11 mouse cellular contexts compared by ENCODE assay signal in the genomic region with DNA sequence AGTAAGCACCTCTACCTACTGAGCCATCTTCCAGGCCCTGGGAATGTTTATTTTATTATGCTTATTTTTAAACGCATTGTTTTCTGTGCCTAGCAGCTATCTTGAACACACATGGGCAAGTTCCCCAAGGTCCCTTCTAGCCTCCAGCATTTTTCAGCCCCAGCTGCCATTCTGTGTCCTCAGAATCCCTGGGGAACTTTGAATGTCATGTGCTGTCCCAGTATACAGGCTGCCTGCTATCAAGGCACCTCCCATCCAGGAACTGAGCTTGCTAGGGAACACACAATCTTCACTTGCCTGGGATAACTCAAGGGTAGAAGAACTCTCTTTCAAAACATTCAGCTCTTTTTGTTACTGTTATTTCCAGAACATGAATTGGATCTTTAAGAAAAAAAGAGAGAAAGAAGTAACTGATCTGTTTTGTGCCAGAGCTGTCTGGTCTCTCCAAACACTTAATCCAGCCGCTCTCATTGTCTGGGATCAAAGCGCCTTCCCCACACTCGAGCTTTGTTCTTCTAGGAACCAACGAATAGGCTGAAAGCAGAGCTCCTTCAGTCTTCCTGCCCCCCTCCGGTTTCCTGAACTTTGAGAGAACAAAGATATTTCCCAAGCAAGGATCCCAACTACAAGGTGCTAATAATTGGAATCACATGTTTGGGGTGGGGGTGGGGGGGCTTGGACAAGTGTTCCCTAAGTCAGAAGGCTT.
DNase-seq lines count a peak whose midpoint lies in the region; ATAC-seq and TF ChIP-seq lines count a peak whose summit lies in the region.
"Had no signal": no experiment of that assay in that cellular context is flagged by ENCODE, and none has a peak within 500 bp of the region (broad histone marks: within the 10 kb centered on the region; RNA-seq: fewer than 3 reads in every experiment).

No protein-coding gene starts in this region.

- no peaks in the 10 kb centered on the region for H3K9me3 ChIP-seq in forebrain, embryonic 14.5 days (replicated peaks; ENCODE audit: control insufficient read depth, low read length)
- H3K9me3 ChIP-seq in forebrain, embryonic 13.5 days (replicated peaks), result no peaks in the 10 kb centered on the region
- no peaks in the 10 kb centered on the region for H3K9me3 ChIP-seq in midbrain, embryonic 10.5 days (replicated peaks)
- no peaks in the 10 kb centered on the region for H3K9me3 ChIP-seq in midbrain, postnatal 0 days (ENCODE audit: low read length)
- H3K9me3 ChIP-seq in hindbrain, embryonic 13.5 days, result no peaks in the 10 kb centered on the region
- no peaks in the 10 kb centered on the region for H3K9me3 ChIP-seq in neural tube, embryonic 14.5 days (ENCODE audit: control insufficient read depth, low read length)
- H3K9me3 ChIP-seq: hindbrain, embryonic 15.5 days had no signal

- H3K4me1 ChIP-seq in forebrain, embryonic 14.5 days (ENCODE audit: control insufficient read depth, insufficient read depth, low read length), result no peaks in the 10 kb centered on the region
- H3K4me1 ChIP-seq in forebrain, embryonic 13.5 days, result peaks cover 5% of the 10 kb centered on the region; the same call in 1 of the 2 replicates
- H3K4me1 ChIP-seq in midbrain, embryonic 10.5 days, result peaks cover 21% of the 10 kb centered on the region
- no peaks in the 10 kb centered on the region for H3K4me1 ChIP-seq in midbrain, postnatal 0 days (ENCODE audit: insufficient read depth, low read length)
- peaks cover 6% of the 10 kb centered on the region for H3K4me1 ChIP-seq in hindbrain, embryonic 13.5 days (replicated peaks)
- H3K4me1 ChIP-seq in neural tube, embryonic 14.5 days (ENCODE audit: control insufficient read depth, insufficient read depth, low read length), result no peaks in the 10 kb centered on the region
- H3K4me1 ChIP-seq: hindbrain, embryonic 15.5 days had no signal

- H3K27ac ChIP-seq in forebrain, embryonic 14.5 days (ENCODE audit: low read depth, low read length), result no peak overlapping the region
- H3K27ac ChIP-seq in forebrain, embryonic 13.5 days, result no peak overlapping the region
- peak overlapping the region; percentile 28 for H3K27ac ChIP-seq in midbrain, embryonic 10.5 days (replicated peaks)
- H3K27ac ChIP-seq in midbrain, postnatal 0 days (ENCODE audit: low read depth, low read length), result no peak overlapping the region
- no peak overlapping the region for H3K27ac ChIP-seq in hindbrain, embryonic 13.5 days
- H3K27ac ChIP-seq in neural tube, embryonic 14.5 days (ENCODE audit: low read depth, low read length), result no peak overlapping the region
- H3K27ac ChIP-seq: hindbrain, embryonic 15.5 days; stomach, postnatal 0 days had no signal

- 14% methylated on average over 6 of the region's 6 CpGs for WGBS in forebrain, embryonic 14.5 days
- 11% methylated on average over 6 of the region's 6 CpGs for WGBS in forebrain, embryonic 13.5 days
- WGBS in midbrain, embryonic 10.5 days, result 11% methylated on average over 6 of the region's 6 CpGs
- WGBS in midbrain, postnatal 0 days, result 17% methylated on average over 6 of the region's 6 CpGs
- 9% methylated on average over 6 of the region's 6 CpGs for WGBS in hindbrain, embryonic 13.5 days
- 11% methylated on average over 6 of the region's 6 CpGs for WGBS in neural tube, embryonic 14.5 days

- TF ChIP-seq CTCF in midbrain, postnatal 0 days (IDR thresholded peaks at IDR 0.05), result no peak

- H3K4me2 ChIP-seq in forebrain, embryonic 14.5 days (ENCODE audit: low read length), result no peak overlapping the region
- H3K4me2 ChIP-seq in forebrain, embryonic 13.5 days, result no peak overlapping the region
- no peak overlapping the region for H3K4me2 ChIP-seq in midbrain, postnatal 0 days (ENCODE audit: low read depth, low read length, poor library complexity, severe bottlenecking)
- no peak overlapping the region for H3K4me2 ChIP-seq in hindbrain, embryonic 13.5 days
- no peak overlapping the region for H3K4me2 ChIP-seq in neural tube, embryonic 14.5 days (ENCODE audit: low read depth, low read length)
- H3K4me2 ChIP-seq: hindbrain, embryonic 15.5 days had no signal

- H3K27me3 ChIP-seq in forebrain, embryonic 14.5 days (replicated peaks; ENCODE audit: control insufficient read depth, insufficient read depth, low read length), result 0 out of 2 replicates have a peak, but pooled peaks cover 2% of the 10 kb centered on the region
- peaks cover 27% of the 10 kb centered on the region; the same call in 1 of the 2 replicates for H3K27me3 ChIP-seq in forebrain, embryonic 13.5 days
- H3K27me3 ChIP-seq in midbrain, embryonic 10.5 days (ENCODE audit: low read depth, poor library complexity, severe bottlenecking), result peaks cover 42% of the 10 kb centered on the region
- H3K27me3 ChIP-seq in midbrain, postnatal 0 days (ENCODE audit: insufficient read depth, low read length), result 0 out of 2 replicates have a peak, but pooled peaks cover 3% of the 10 kb centered on the region
- H3K27me3 ChIP-seq in hindbrain, embryonic 13.5 days, result no peaks in the 10 kb centered on the region
- H3K27me3 ChIP-seq in neural tube, embryonic 14.5 days (ENCODE audit: control insufficient read depth, insufficient read depth, low read length), result no peaks in the 10 kb centered on the region
- H3K27me3 ChIP-seq: hindbrain, embryonic 15.5 days had no signal

- H3K4me3 ChIP-seq in forebrain, embryonic 14.5 days (ENCODE audit: low read depth, low read length), result no peak overlapping the region
- no peak overlapping the region for H3K4me3 ChIP-seq in forebrain, embryonic 13.5 days
- H3K4me3 ChIP-seq in midbrain, embryonic 10.5 days, result no peak overlapping the region
- no peak overlapping the region for H3K4me3 ChIP-seq in midbrain, postnatal 0 days (ENCODE audit: low read depth, low read length)
- no peak overlapping the region for H3K4me3 ChIP-seq in hindbrain, embryonic 13.5 days
- H3K4me3 ChIP-seq in neural tube, embryonic 14.5 days (ENCODE audit: low read depth, low read length), result no peak overlapping the region
- H3K4me3 ChIP-seq: hindbrain, embryonic 15.5 days had no signal

- H3K9ac ChIP-seq in forebrain, embryonic 14.5 days (ENCODE audit: low read length), result no peak overlapping the region
- H3K9ac ChIP-seq in forebrain, embryonic 13.5 days, result no peak overlapping the region
- H3K9ac ChIP-seq in midbrain, postnatal 0 days (replicated peaks; ENCODE audit: low read length, poor library complexity, severe bottlenecking), result no peak overlapping the region
- H3K9ac ChIP-seq in hindbrain, embryonic 13.5 days, result no peak overlapping the region
- no peak overlapping the region for H3K9ac ChIP-seq in neural tube, embryonic 14.5 days (replicated peaks; ENCODE audit: low read depth, low read length)
- H3K9ac ChIP-seq: hindbrain, embryonic 15.5 days had no signal

- no peaks in the 10 kb centered on the region for H3K36me3 ChIP-seq in forebrain, embryonic 14.5 days (ENCODE audit: control insufficient read depth, insufficient read depth, low read length)
- H3K36me3 ChIP-seq in forebrain, embryonic 13.5 days (ENCODE audit: poor library complexity, severe bottlenecking), result no peaks in the 10 kb centered on the region
- H3K36me3 ChIP-seq in midbrain, embryonic 10.5 days, result no peaks in the 10 kb centered on the region
- H3K36me3 ChIP-seq in midbrain, postnatal 0 days (ENCODE audit: insufficient read depth, low read length), result no peaks in the 10 kb centered on the region
- H3K36me3 ChIP-seq in hindbrain, embryonic 13.5 days, result no peaks in the 10 kb centered on the region
- H3K36me3 ChIP-seq in neural tube, embryonic 14.5 days (ENCODE audit: control insufficient read depth, insufficient read depth, low read length), result no peaks in the 10 kb centered on the region
- H3K36me3 ChIP-seq: hindbrain, embryonic 15.5 days had no signal

- no peak for ATAC-seq in forebrain, embryonic 14.5 days
- no peak for ATAC-seq in forebrain, embryonic 13.5 days
- ATAC-seq in midbrain, postnatal 0 days (ENCODE audit: low FRiP score), result no peak
- ATAC-seq in hindbrain, embryonic 13.5 days (ENCODE audit: low FRiP score), result peak; percentile 39; the same call in 1 of the 2 replicates
- ATAC-seq in neural tube, embryonic 14.5 days (ENCODE audit: low read depth), result peak; percentile 65; the same call in 1 of the 2 replicates

- peak; percentile 27 for DNase-seq in forebrain, embryonic 14.5 days (ENCODE audit: low spot score)
- peak; percentile 53 for DNase-seq in midbrain, embryonic 10.5 days (ENCODE audit: low spot score)
- no peak for DNase-seq in midbrain, postnatal 0 days (ENCODE audit: low spot score)
- no peak for DNase-seq in right cerebral cortex, postnatal 4 days
- no peak for DNase-seq in T-cell, adult 2 months (ENCODE audit: low spot score)
- DNase-seq: cerebellum, postnatal 14 days had no signal

Comparison
In these comparisons a context has a peak if more than half of its experiments do, and no peak if none do; other contexts are left out.
1. DNase-seq: peak in forebrain, embryonic 14.5 days (single experiment) and midbrain, embryonic 10.5 days (single experiment); none in midbrain, postnatal 0 days (single experiment), right cerebral cortex, postnatal 4 days (single experiment) and T-cell, adult 2 months (single experiment).
2. ATAC-seq: peak in hindbrain, embryonic 13.5 days (single experiment) and neural tube, embryonic 14.5 days (single experiment); none in forebrain, embryonic 14.5 days (single experiment), forebrain, embryonic 13.5 days (single experiment) and midbrain, postnatal 0 days (single experiment).